Mouse (Mus musculus) heart, adult 10 weeks (tissue): ENCODE results near the gene Eloa. TPM values are rescaled to one million over a fixed set of nuclear protein-coding genes. Genes with fewer than 3 reads are reported as not detected.

ENCODE experiments used
- polyA plus RNA-seq: library from polyadenylated mRNA; stranded (reverse); fragments of 350-450 nt; fragmentation: Illumina TruSeq; extraction: RNeasy Lipid Tissue Mini Kit (QIAGEN cat#74804); gene quantifications from one replicate; pipeline ENCODE4 v1.2.3, GENCODE M21; 2014; ENCODE audit warnings: low read depth, low replicate concordance

Gene Eloa
- polyA plus RNA-seq = 23.9 TPM

DNA sequence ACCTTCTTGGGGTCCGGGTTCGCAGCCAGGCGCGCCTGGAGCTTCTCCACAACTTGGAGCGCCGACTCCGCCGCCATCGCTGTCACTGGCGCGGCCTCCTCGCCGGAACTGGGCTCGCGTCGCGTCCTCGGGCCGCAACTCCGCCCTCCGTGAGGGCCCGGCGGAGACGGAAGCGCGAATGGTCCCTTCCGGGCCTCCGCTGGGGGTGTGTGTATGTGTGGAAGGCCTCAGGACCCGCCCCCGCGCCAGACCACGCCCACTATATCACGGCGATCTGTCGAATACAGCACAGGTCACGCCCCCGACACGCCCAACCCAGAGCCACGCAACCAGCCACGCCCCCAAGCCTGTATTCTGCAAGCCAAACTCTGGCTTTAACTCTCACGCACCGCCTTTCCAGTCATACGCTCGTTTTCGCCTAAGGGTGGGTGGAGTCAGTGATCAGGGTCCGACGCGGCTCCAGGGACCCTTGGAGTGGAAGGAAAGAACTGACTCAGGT, at the start of gene Eloa:
Gene Eloa (minus strand): TSS at position 215 of the 499 bp plus-strand sequence.

DNA sequence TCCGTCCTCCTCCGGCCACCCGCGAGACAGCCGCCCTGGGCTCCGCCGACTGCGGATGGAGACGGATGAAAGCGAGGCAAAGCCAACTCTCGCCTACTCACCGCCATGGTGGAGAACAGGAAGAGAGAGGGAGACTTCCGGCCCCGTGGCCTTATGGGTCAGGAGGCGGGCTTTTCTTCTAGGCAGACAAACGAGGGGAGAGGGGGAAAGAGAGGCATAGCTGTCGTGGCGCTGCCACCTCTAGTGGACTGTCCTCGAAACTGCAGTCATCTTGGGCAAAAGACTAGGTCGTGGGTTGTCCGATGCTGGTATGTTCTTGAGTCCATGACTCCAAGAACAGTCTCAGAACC, 31.7 kb upstream of the Eloa start, which contains the start of gene Rpl11:
Gene Rpl11 (minus strand): TSS at position 182 of the 350 bp plus-strand sequence.

DNA sequence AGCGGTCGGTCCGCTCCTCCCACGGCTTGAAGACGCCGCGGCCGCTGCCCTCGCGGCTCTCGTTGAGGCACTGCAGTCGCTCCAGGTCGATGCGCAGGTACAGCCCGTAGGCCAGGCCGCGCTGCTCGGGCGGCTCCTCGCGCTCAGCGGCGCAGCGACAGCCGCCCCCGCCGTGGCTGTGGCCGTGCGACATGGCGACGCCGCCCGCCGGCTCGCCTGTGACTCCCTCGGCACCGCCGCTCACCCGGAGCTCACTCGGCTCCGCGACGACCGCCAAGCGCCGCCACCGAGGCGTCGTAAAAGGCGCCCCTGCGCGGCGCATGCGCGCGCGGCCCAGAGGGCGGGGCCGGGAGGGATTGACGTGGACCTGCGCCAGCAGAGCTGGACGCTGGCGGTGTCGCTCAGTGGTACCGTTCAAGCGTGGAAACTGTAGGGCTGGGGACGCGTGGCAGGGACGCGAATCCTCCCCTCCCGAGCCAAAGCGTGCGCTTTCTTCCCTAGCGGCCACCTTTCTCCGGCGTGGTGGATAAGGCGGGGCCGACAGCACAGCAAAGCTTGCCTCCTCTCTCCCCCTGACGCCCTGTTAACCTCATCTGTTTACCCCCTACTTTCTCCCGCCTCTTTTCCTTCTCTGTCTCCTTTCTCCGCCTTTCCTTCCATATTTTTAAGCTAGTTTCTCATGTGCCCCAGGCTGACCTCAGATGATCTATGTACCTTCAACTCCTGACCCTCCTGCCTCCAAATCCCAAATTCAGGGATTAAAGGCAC, 34.4 kb downstream of the Eloa start, which contains the start of gene Pithd1:
Gene Pithd1 (minus strand): TSS at position 322 of the 768 bp plus-strand sequence.

DNA sequence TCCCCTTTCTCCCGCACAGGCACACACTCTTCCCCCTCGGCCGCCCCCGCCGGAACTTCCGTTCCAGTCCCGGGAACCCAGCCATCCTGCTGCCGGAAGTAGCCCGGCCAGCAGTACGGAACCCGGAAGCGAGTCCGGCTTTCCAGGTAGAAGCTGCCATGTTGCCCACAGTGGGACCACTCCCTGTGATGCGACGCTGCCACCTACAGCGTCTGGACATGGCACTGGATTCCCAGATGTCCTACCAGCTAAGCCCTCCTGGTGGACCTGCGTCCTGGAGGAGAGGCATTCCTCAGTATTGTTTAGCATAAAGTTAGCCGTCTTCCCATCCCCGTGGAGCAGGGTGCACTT, 49.0 kb downstream of the Eloa start, which contains the start of gene Lypla2:
Gene Lypla2 (minus strand): TSS at position 71 of the 351 bp plus-strand sequence.

DNA sequence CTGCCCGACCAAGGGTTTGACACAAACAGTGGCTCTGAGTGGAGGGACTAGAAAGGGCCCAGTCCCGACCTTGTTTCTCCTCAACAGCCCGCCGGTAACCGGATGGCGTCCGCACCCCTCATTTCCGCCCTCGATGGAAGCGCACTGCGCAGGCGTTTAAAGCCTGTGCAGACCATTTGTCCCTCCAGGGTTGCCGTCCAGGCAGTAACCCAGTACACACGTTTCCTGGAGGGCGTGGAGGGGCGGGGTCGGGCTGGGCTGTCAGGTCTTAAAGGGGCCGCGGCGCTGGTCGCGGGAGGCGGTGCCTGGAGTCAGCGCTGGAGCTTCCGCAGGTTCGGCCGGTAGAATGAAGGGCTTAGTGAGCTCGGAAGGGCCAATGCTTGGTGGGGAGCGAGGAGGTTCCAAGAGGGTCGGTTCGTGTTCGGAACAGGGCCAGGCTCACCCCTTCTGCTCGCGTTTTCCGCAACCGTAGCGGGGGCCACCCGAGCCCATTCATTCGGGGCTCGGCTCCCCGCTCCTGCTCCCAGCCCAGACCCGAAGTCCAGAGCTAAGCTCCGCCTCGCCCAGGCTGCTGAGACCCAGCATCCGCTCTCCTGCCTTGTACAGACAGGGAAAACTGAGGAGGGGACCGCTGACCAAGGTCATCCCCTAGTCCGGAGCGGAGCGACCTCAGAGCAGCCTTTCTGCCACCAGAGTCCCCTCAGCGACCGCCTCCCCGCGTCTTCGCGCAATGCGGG, 57.9 kb downstream of the Eloa start, which contains the start of gene Gale:
Gene Gale (plus strand): TSS at position 271 of the 737 bp plus-strand sequence.

Other genes with a start within 250 kb of the Eloa start
- 60.1 TPM for gene Srsf10, start 166.0 kb downstream of the Eloa start, polyA plus RNA-seq
- gene Pnrc2, start 147.9 kb downstream of the Eloa start, polyA plus RNA-seq = 86.5 TPM
- 0.10 TPM for gene Cnr2, start 126.4 kb downstream of the Eloa start, polyA plus RNA-seq
- gene Fuca1, start 101.0 kb downstream of the Eloa start, polyA plus RNA-seq = 40.8 TPM
- 76.1 TPM for gene Hmgcl, start 75.3 kb downstream of the Eloa start, polyA plus RNA-seq
- 3.1 TPM for gene Gale, start 58.0 kb downstream of the Eloa start, polyA plus RNA-seq
- 44.9 TPM for gene Lypla2, start 49.1 kb downstream of the Eloa start, polyA plus RNA-seq
- 22.3 TPM for gene Pithd1, start 34.5 kb downstream of the Eloa start, polyA plus RNA-seq
- gene Rpl11, start 31.7 kb upstream of the Eloa start, polyA plus RNA-seq = 578 TPM
- gene Id3, start 121.7 kb upstream of the Eloa start, polyA plus RNA-seq = 91.9 TPM
- not detected for gene E2f2, start 150.6 kb upstream of the Eloa start, polyA plus RNA-seq
- 7.4 TPM for gene Asap3, start 184.6 kb upstream of the Eloa start, polyA plus RNA-seq
- gene Tcea3, start 226.0 kb upstream of the Eloa start, polyA plus RNA-seq = 166 TPM